Mouse (Mus musculus): ENCODE data around the gene 2410015M20Rik. TPM values are rescaled to one million over a fixed set of nuclear protein-coding genes. Genes with fewer than 3 reads are reported as not detected.
"Not testable (repeated sequence)": the region's sequence is repeated elsewhere in the genome, so short reads cannot be mapped to it uniquely, and the experiment has no call there.

2410015M20Rik gene
- polyA plus RNA-seq, 1 experiment from 2014 or later: 284 TPM

- 87% methylated on average over 27 of the region's 27 CpGs for WGBS
- not testable (repeated sequence) for H3K9ac ChIP-seq (replicated peaks; ENCODE audit: low read length); H3K9me3 ChIP-seq (ENCODE audit: low read length); H3K36me3 ChIP-seq (ENCODE audit: insufficient read depth, low read length); ATAC-seq (ENCODE audit: low FRiP score, low TSS enrichment); H3K4me3 ChIP-seq (ENCODE audit: low read length); H3K4me2 ChIP-seq (replicated peaks; ENCODE audit: low read depth, low read length); H3K27ac ChIP-seq (ENCODE audit: low read length); H3K27me3 ChIP-seq (ENCODE audit: insufficient read depth, low read length)
- H3K4me1 ChIP-seq (ENCODE audit: insufficient read depth, low read length): peaks cover 18% of the 10 kb centered on the region
These were observed 20.5 kb upstream of the 2410015M20Rik start for GRCm38 (mm10) chr17:56629800-56630781.

DNA sequence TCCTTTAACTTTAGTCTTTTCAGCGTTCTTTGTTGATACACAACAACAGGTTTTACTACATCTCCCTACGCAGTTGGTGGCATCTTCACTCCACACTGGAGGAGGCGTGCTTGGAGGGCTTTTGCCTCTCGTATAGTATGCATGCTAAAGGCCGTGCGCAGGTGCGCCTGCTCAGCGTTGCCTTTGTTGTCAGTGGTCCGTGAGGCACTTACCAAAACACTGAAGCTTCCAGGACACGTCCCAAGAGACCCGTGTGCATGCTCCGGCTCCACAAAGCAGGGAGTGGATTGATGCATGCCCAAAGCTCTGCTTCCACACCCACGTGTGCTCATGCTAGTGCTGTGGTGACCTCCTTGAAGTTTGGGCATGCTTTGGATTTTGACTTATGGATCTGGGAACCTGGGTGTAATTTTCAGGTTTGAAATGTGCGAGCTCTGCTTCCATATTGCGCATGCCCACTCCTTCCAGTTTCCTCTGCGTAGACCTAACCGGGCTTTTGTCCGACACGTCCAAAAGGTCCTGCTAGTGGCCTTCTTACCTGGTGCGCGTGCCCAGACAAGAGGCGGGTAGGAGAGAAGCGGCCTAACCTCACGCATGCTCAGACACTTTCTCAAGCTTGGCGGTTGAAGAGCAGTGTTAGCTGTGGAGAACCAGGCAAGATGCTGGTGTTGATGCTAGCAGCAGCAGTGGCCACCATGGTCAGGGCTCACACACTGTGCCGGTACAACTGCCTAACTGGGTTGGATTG is 18.1 kb upstream of the 2410015M20Rik start, which contains the start of gene Catsperd:
Catsperd (plus strand) TSS at position 614 of the 748 bp plus-strand sequence.
- WGBS: 5% methylated on average over 26 of the region's 26 CpGs
- Histone ChIP-seq H3K27me3 (ENCODE audit: insufficient read depth, low read length) (no peaks in the 10 kb centered on the region), H3K4me1 (ENCODE audit: insufficient read depth, low read length) (peaks cover 22% of the 10 kb centered on the region), H3K27ac (ENCODE audit: low read length) (peak within 1 kb of the TSS; percentile 79), H3K4me3 (ENCODE audit: low read length) (peak within 1 kb of the TSS; percentile 84), H3K36me3 (ENCODE audit: insufficient read depth, low read length) (no peaks in the 10 kb centered on the region), H3K4me2 (replicated peaks; ENCODE audit: low read depth, low read length) (peak within 1 kb of the TSS; percentile 94), H3K9me3 (ENCODE audit: low read length) (no peaks in the 10 kb centered on the region), H3K9ac (replicated peaks; ENCODE audit: low read length) (peak within 1 kb of the TSS; percentile 67)
- peak; percentile 62 for ATAC-seq (ENCODE audit: low FRiP score, low TSS enrichment)

- ATAC-seq (ENCODE audit: low FRiP score, low TSS enrichment): peak; percentile 92
- Histone ChIP-seq H3K4me3 (ENCODE audit: low read length) (peak within 1 kb of the TSS; percentile 84), H3K9ac (replicated peaks; ENCODE audit: low read length) (peak within 1 kb of the TSS; percentile 83)
These were observed 17.3 kb upstream of the 2410015M20Rik start, which contains the start of gene Lonp1 for GRCm38 (mm10) chr17:56626754-56627470. Gene Lonp1 (minus strand): TSS chr17:56626887.

DNA sequence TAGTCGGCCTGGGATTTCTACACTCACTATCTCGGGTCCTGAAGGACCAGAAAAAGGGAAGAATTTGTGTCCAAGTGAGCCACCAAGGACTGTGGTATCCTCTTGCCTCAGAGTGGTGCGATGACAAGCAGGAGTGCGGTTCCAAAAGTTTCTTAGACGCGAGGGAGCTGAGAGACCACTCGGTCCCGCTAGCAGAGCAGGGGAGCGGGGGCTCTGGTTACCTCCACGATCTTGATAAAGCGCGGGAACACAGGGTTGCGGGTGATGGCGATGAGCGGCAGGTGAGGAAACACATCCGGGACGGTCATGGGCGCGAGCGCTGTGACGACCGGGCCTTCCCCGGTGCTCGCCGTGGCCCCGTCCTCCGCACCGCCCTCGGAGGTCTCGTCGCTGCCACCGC is 16.7 kb upstream of the 2410015M20Rik start:
- Histone ChIP-seq H3K4me1 (ENCODE audit: insufficient read depth, low read length) (peaks cover 22% of the 10 kb centered on the region), H3K9me3 (ENCODE audit: low read length) (no peaks in the 10 kb centered on the region), H3K27ac (ENCODE audit: low read length) (peak overlapping the region; percentile 11; the same call in 1 of the 2 replicates), H3K9ac (replicated peaks; ENCODE audit: low read length) (peak overlapping the region; percentile 83), H3K4me2 (replicated peaks; ENCODE audit: low read depth, low read length) (peak overlapping the region; percentile 94), H3K4me3 (ENCODE audit: low read length) (peak overlapping the region; percentile 84), H3K36me3 (ENCODE audit: insufficient read depth, low read length) (peaks cover 7% of the 10 kb centered on the region), H3K27me3 (ENCODE audit: insufficient read depth, low read length) (no peaks in the 10 kb centered on the region)
- ATAC-seq (ENCODE audit: low FRiP score, low TSS enrichment): no peak
- WGBS: under 1% methylated on average over 32 of the region's 32 CpGs

More at GRCm38 (mm10) chr17:56626754-56627470, 17.3 kb upstream of the 2410015M20Rik start, which contains the start of gene Lonp1:
- peak within 1 kb of the TSS; percentile 79 for H3K27ac ChIP-seq (ENCODE audit: low read length)
- H3K4me1 ChIP-seq (ENCODE audit: insufficient read depth, low read length): peaks cover 22% of the 10 kb centered on the region
- under 1% methylated on average over 51 of the region's 51 CpGs for WGBS
- no peaks in the 10 kb centered on the region for H3K27me3 ChIP-seq (ENCODE audit: insufficient read depth, low read length)
- H3K36me3 ChIP-seq (ENCODE audit: insufficient read depth, low read length): peaks cover 3% of the 10 kb centered on the region
- H3K4me2 ChIP-seq (replicated peaks; ENCODE audit: low read depth, low read length): peak within 1 kb of the TSS; percentile 94
- H3K9me3 ChIP-seq (ENCODE audit: low read length): no peaks in the 10 kb centered on the region

DNA sequence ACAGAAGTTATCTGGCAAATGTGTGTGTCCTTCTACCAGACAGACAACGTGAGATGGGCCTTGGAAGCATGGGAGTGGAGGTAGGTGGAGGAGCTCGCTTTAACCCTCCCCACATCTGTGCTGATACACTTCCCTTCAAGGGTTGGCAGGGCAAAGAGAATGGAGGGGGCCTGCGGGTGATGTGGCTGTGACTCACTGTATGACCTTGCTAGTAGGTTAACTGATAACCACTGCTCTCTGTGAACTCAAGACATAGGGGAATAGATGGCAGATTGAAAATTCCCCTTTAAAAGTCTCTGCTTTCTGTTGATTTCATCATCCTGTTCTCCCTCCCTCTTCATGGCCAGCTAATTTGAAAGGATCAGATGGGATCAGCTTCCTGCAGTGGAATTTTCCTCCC is 15.9 kb upstream of the 2410015M20Rik start:
- no peaks in the 10 kb centered on the region for H3K9me3 ChIP-seq (ENCODE audit: low read length)
- 80% methylated on average over 3 of the region's 3 CpGs for WGBS
- ATAC-seq (ENCODE audit: low FRiP score, low TSS enrichment): no peak
- peaks cover 22% of the 10 kb centered on the region for H3K4me1 ChIP-seq (ENCODE audit: insufficient read depth, low read length)
- no peak overlapping the region for H3K27ac ChIP-seq (ENCODE audit: low read length)
- H3K4me2 ChIP-seq (replicated peaks; ENCODE audit: low read depth, low read length): peak overlapping the region; percentile 94; the same call in 1 of the 2 replicates
- no peak overlapping the region for H3K9ac ChIP-seq (replicated peaks; ENCODE audit: low read length)
- peak overlapping the region; percentile 84; the same call in 1 of the 2 replicates for H3K4me3 ChIP-seq (ENCODE audit: low read length)
- peaks cover 13% of the 10 kb centered on the region for H3K36me3 ChIP-seq (ENCODE audit: insufficient read depth, low read length)
- no peaks in the 10 kb centered on the region for H3K27me3 ChIP-seq (ENCODE audit: insufficient read depth, low read length)

GRCm38 (mm10) chr17:56617628-56618027 is 8.1 kb upstream of the 2410015M20Rik start:
- H3K27ac ChIP-seq (ENCODE audit: low read length): no peak overlapping the region
- no peak overlapping the region for H3K4me3 ChIP-seq (ENCODE audit: low read length)
- 70% methylated on average over 8 of the region's 8 CpGs for WGBS
- no peak overlapping the region for H3K4me2 ChIP-seq (replicated peaks; ENCODE audit: low read depth, low read length)
- H3K36me3 ChIP-seq (ENCODE audit: insufficient read depth, low read length): peaks cover 68% of the 10 kb centered on the region
- H3K27me3 ChIP-seq (ENCODE audit: insufficient read depth, low read length): no peaks in the 10 kb centered on the region
- no peak for ATAC-seq (ENCODE audit: low FRiP score, low TSS enrichment)
- H3K4me1 ChIP-seq (ENCODE audit: insufficient read depth, low read length): peaks cover 17% of the 10 kb centered on the region
- no peak overlapping the region for H3K9ac ChIP-seq (replicated peaks; ENCODE audit: low read length)
- H3K9me3 ChIP-seq (ENCODE audit: low read length): no peaks in the 10 kb centered on the region

DNA sequence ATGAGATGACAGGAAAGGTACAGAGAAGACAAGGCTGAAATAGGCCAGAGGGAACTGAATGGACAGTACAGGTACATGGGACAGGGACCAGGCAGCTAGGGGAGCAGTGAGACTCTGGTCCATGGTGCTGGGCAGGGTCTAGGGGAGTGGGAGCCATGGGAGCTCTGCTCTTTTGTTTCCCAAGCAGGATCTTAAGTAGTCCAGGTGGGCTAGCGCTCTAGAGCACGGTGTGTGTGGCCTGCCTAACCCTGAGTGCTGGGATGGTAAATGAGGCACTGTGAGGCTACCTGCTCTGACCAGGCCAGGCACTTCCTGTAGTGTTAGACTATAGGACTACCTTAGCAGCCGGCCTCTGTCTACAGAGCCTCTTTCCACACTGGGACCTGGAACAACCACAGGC is 7.2 kb upstream of the 2410015M20Rik start:
- Histone ChIP-seq H3K9me3 (ENCODE audit: low read length) (no peaks in the 10 kb centered on the region), H3K27me3 (ENCODE audit: insufficient read depth, low read length) (no peaks in the 10 kb centered on the region), H3K36me3 (ENCODE audit: insufficient read depth, low read length) (peaks cover 64% of the 10 kb centered on the region), H3K4me1 (ENCODE audit: insufficient read depth, low read length) (peaks cover 23% of the 10 kb centered on the region), H3K9ac (replicated peaks; ENCODE audit: low read length) (no peak overlapping the region), H3K27ac (ENCODE audit: low read length) (no peak overlapping the region), H3K4me2 (replicated peaks; ENCODE audit: low read depth, low read length) (no peak overlapping the region), H3K4me3 (ENCODE audit: low read length) (no peak overlapping the region)
- no peak for ATAC-seq (ENCODE audit: low FRiP score, low TSS enrichment)
- 93% methylated on average over 3 of the region's 3 CpGs for WGBS

DNA sequence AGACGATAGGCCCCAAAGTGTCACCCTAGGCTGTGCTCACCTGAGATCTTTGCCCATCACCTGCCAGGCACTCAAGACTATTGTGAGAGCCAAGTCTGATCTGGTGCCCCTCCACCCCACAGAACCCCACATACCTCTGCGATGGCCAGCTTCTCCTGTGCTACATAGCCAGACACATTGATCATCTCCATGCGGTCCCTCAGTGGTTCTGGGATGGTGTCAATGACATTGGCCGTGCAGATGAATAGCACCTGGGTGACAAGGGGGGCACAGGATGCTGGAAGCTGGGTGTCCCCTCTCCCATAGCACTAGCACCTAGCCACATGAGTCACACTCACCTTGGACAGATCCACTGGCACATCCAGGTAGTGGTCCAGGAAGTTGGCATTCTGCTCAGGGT is 6.2 kb upstream of the 2410015M20Rik start:
- no peak for ATAC-seq (ENCODE audit: low FRiP score, low TSS enrichment)
- no peak overlapping the region for H3K9ac ChIP-seq (replicated peaks; ENCODE audit: low read length)
- H3K27ac ChIP-seq (ENCODE audit: low read length): no peak overlapping the region
- no peak overlapping the region for H3K4me2 ChIP-seq (replicated peaks; ENCODE audit: low read depth, low read length)
- 89% methylated on average over 4 of the region's 4 CpGs for WGBS
- peaks cover 24% of the 10 kb centered on the region for H3K4me1 ChIP-seq (ENCODE audit: insufficient read depth, low read length)
- no peaks in the 10 kb centered on the region for H3K27me3 ChIP-seq (ENCODE audit: insufficient read depth, low read length)
- H3K4me3 ChIP-seq (ENCODE audit: low read length): no peak overlapping the region
- H3K9me3 ChIP-seq (ENCODE audit: low read length): no peaks in the 10 kb centered on the region
- peaks cover 59% of the 10 kb centered on the region for H3K36me3 ChIP-seq (ENCODE audit: insufficient read depth, low read length)

GRCm38 (mm10) chr17:56615136-56615784 is 5.7 kb upstream of the 2410015M20Rik start:
- H3K4me2 ChIP-seq (replicated peaks; ENCODE audit: low read depth, low read length): peak overlapping the region; percentile 94
- H3K4me1 ChIP-seq (ENCODE audit: insufficient read depth, low read length): peaks cover 27% of the 10 kb centered on the region
- WGBS: 81% methylated on average over 11 of the region's 11 CpGs
- no peaks in the 10 kb centered on the region for H3K9me3 ChIP-seq (ENCODE audit: low read length)
- ATAC-seq (ENCODE audit: low FRiP score, low TSS enrichment): no peak
- H3K36me3 ChIP-seq (ENCODE audit: insufficient read depth, low read length): peaks cover 53% of the 10 kb centered on the region
- H3K9ac ChIP-seq (replicated peaks; ENCODE audit: low read length): peak overlapping the region; percentile 93
- no peaks in the 10 kb centered on the region for H3K27me3 ChIP-seq (ENCODE audit: insufficient read depth, low read length)
- peak overlapping the region; percentile 76; the same call in 1 of the 2 replicates for H3K4me3 ChIP-seq (ENCODE audit: low read length)
- H3K27ac ChIP-seq (ENCODE audit: low read length): no peak overlapping the region
